Mouse (Mus musculus): ENCODE results near the gene Vmn1r231. TPM values are rescaled to one million over a fixed set of nuclear protein-coding genes. Genes with fewer than 3 reads are reported as not detected.

Gene Vmn1r231
- total RNA-seq (2021) = not detected
- long read RNA-seq, experiment 1 = 0 reads
- long read RNA-seq, experiment 2 = 0 reads

DNA sequence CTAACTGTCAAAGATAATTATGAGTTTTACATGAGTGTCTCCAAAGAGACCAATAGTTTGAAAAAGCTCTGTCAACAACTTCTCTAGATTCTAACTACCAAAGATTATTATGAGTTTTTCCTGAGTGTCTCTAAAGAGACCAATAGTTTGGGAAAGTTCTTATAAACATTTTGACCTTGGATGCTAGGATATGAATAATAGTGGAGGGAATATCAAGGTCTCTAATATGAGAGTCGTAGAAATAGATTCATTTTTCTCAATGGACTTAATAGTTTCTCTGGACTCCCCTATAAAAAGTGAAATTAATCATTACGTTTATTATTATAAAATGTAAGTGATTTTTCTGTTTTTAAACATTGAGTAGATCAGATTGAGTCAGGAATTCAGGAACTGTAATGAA lies at the start of gene Vmn1r231:
Gene Vmn1r231 (minus strand): TSS at position 101 of the 400 bp plus-strand sequence.
- no peak for DNase-seq (ENCODE audit: low spot score in 2 of 2)

DNA sequence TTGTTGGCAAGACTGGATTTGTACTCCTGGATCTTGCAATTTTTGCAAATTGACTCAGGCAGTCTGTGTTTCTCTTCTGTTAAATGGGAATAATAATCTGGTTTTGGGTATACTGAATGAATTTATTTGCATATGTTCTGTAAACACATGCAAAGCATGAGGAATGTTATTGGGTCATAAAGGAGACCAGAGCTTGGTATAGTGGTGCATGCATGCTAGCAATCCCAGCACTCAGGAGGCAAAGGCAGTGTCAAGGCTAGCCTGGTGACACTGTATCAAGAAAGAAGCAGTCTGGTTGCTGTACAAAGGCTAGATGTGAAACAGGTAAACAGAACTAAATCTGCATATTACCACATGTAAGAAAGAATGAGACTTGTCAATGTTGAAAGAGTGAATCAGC lies 41.7 kb upstream of the Vmn1r231 start:
- DNase-seq (ENCODE audit: low spot score in 2 of 2) = no peak

DNA sequence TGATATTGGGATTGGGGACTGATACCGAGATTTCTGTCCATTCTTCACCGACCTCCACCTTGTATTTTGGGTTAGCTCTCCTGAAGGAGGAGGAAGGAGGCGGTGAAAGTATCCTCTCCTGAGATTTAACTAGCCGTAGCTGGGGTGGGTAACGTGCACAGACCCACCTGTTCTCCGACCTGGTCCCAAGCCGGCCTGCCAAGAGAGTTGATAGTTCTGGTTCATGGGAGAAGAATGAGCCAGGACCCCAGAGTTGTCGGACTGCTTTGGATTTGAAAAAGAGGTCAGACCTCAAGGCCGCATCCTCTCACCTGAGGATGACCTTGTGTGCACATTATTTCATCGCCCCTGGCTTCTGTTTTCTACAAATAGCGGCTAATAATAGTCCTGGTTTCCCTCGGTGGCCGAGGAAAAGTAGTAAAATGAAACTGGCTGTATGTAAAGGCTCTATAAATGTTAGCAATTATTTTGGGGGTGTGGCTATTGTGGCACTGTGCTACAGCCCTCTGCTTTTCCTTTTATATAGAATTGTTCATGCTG lies 41.2 kb upstream of the Vmn1r231 start:
- no peak for DNase-seq (ENCODE audit: low spot score in 2 of 2)

DNA sequence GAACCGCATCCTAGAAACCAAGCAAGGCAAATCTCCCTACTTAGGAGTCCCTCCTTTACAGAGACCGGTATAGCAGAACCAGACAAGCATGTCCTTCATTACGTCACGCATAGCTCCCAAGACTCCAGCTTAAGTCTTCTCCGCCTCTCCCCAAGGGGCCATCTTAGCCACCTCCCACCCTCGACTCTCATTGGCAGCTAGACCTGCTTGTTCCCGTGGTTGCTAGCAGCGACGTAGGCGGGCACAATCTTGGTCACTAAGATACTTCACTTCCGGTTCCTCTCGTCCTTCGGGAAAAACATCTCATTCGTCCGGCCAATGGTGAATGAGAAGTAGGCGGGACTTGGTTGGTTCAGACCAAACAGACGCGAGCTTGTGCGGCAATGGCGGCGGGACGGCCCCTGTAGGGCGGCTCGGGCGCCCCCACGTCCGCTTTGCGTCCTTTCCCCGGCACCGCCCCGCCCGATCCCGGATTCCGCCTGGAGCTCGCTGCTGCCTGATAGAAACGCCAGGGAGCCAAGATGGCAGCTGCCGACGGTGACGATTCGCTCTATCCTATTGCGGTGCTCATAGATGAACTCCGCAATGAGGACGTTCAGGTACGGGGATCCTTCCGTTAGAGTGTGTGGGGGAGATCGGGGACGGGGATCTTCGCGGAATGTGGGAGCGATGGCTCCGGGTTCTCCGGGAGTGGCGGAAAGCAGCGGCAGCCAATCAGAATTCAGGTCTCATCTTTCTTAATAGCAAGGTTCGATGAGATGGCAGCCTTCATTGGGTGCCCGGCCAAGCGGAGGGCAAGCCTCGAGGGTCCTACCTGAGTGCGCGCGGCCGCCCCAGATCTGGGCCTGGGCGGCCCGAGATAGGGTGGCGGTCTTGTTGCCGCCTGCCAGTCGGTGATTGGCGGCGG lies 40.3 kb upstream of the Vmn1r231 start, which contains the start of gene Ppp2r1a:
Gene Ppp2r1a (plus strand): TSS at position 327 of the 907 bp plus-strand sequence.
- DNase-seq (ENCODE audit: low spot score in 2 of 2) = peak; percentile 89 to 95

DNA sequence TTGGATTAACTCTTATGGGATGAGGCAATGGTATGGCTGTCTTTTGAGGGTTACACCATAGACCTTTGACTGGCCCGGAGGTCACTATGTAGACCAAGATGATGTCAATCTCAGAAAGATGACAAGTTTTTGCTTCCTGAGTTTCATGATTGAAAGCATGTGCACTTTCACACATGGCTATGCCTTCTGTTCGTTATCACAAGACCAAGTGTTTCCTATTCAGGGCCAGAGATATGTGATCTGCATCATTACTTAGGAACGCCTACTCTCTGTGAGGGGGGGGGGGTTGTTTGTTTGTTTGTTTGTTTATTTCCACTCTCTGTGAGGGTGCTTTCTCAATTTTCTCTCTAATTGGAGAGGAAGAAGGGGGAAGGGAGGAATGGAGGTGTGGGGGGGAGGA lies 39.3 kb upstream of the Vmn1r231 start:
- no peak for DNase-seq (ENCODE audit: low spot score in 2 of 2)

DNA sequence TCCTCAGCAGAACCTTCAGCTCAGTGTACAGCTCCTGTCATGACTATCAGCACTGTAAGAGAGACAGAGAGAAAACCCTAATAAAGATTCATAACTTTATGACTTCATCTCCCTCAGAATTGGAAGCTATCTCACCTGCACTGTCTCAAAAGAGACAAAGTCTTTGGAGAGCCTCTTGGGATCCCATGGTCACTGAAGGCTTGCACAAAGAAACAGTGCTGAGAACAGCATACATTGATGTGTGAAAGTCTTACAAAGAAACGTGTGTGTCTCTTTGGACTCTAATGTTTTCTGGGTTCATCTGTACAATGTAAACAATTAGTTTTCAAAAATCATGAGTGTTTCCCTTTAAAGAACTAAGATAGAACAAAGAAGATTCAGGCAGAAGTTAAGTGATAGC lies 14.7 kb upstream of the Vmn1r231 start, which contains the start of gene Vmn1r232:
Gene Vmn1r232 (minus strand): TSS at position 101 of the 400 bp plus-strand sequence.
- DNase-seq (ENCODE audit: low spot score in 2 of 2) = no peak

DNA sequence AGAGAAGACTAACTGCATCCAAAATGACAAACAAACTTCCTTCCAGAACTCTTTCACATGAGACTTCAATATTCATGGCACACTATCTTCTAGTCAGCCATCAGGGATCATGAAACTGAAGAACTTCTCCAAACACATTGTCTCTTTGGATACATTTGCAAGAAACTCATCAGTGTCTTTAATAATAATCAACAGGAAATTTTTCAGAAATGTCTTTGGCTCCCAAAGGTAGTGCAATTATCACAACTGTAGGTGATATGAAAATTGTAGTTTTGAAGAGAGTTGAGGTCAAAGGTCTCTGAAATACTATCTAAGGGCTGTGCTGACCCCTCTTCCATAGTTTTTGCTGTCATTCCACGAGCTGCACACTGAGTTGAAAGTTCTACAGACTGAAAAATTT lies 64.7 kb downstream of the Vmn1r231 start, which contains the start of gene Vmn1r230:
Gene Vmn1r230 (plus strand): TSS at position 301 of the 400 bp plus-strand sequence.
- no peak for DNase-seq (ENCODE audit: low spot score in 2 of 2)

Other genes starting within 250 kb of the Vmn1r231 start
- gene Vmn1r226, start 222.2 kb downstream of the Vmn1r231 start, total RNA-seq (2021) = not detected
- gene Vmn1r227, start 175.2 kb downstream of the Vmn1r231 start, total RNA-seq (2021) = not detected
- not detected for gene Vmn1r228, start 118.9 kb downstream of the Vmn1r231 start, total RNA-seq (2021)
- gene Vmn1r229, start 93.5 kb downstream of the Vmn1r231 start, total RNA-seq (2021) = not detected
- gene Vmn1r230, start 64.6 kb downstream of the Vmn1r231 start, total RNA-seq (2021) = not detected
- gene Vmn1r232, start 14.6 kb upstream of the Vmn1r231 start, total RNA-seq (2021) = not detected
- gene Ppp2r1a, start 40.2 kb upstream of the Vmn1r231 start, total RNA-seq (2021) = 100 to 1,000 TPM; 340 to 365 TPM
- gene Vmn1r233, start 91.4 kb upstream of the Vmn1r231 start, total RNA-seq (2021) = not detected
- 10 to 100 TPM; 31.5 to 32.3 TPM for gene Zfp160, start 103.8 kb upstream of the Vmn1r231 start, total RNA-seq (2021)